Mouse (Mus musculus) stomach, adult 2 months (tissue): Measurements from ENCODE around the gene Hs3st5. TPM values are rescaled to one million over a fixed set of nuclear protein-coding genes. Genes with fewer than 3 reads are reported as not detected.

ENCODE experiments used
- polyA plus RNA-seq: library from polyadenylated mRNA; depleted of rRNA; stranded (reverse); fragments of >200 nt; gene quantifications from 2 replicates; pipeline ENCODE4 v1.2.3, GENCODE M21; 2012; rRNA removed

Gene Hs3st5
- 0.34 TPM in 1 of 2 replicates, not detected in the other for polyA plus RNA-seq

GRCm38 (mm10) chr10:36506727-36507555 is at the start of gene Hs3st5:
Gene Hs3st5, plus strand, starts transcription at chr10:36506814.

